Mouse (Mus musculus): ENCODE data around the gene Gsto1. TPM values are rescaled to one million over a fixed set of nuclear protein-coding genes. Genes with fewer than 3 reads are reported as not detected.
A peak's percentile ranks its signal among the peaks of the same experiment; 100 is the strongest.

Gsto1 gene
- total RNA-seq, 2 experiments from 2014 or later: 92.1 to 145 TPM

DNA sequence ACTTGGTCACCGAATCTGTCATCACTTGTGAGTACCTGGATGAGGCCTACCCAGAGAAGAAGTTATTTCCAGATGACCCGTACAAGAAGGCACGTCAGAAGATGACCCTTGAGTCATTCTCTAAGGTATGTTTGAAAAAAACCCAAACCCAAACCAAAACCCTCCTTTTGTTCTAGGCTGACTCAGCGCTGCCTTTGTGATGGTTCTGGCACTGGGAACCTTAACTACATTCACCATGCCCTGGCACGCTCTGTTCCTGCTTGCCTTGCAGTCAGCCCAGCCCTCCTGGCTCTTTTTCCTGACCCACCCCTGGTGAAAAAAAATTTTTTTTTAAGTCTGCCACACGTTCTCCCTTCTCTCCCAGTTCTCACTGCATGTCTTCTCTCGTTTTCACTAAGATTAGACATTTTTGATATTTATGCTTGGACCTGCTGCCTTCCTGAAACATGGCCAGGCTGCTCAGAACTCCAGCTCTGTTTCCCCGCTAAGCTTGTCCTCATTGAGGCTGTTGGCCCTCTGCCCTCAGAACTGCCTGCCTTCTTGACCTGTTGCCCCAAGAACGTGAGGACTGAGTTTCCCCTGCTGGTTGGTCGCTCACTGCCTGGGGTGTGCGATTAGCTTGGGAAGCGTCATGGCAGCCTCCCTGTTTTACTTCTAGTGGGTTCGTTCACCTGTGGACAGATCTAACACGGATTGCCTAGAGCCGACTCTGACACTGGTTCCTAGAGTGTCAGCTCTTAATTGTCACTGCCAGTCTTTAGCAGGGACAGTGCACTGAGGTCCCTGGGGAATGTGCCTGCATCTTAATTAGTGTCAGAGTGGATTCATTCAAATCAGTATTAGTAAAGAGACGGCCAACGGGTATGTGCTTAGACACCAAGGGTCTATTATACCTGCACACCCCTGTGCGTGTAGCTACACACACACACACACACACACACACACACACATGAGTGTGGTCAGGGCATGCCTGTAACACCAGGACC lies 3.5 kb downstream of the Gsto1 start:
- no peak for DNase-seq

DNA sequence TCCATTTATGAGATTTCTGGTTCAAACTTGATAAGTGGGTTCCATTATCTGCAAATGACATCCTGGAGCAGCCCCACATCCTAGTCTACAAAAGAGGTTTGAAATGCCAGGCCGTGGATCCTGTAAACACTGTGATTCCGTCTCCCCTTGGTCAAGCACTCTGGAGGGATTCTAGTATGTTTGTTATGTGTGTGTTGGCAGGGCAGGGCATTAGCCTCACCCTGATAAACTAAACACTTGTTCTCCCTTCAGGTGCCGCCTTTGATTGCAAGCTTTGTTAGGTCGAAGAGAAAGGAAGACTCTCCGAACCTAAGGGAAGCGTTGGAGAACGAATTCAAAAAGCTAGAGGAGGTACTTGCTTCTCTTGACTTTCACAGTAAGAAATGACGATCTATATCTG lies 4.4 kb downstream of the Gsto1 start:
- no peak for DNase-seq

DNA sequence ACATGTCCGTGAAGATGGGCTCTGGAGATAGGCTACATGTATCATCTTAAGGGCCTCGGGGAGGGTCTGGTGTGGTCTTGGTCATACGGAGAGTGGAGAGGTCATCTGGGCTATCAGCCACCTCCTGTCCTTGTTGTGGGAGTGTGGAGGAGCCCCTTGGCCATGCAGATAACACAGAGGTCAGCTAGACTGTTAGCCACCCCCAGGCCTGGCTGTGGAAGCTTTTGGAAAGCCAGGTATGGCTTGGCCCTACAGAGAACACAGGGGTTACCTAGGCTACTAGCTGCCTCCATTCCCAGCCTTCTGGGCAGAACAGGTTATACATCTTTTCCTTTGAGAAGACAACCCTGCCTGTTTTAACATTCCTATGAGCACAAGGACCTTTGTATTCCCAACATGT lies 7.8 kb downstream of the Gsto1 start:
- DNase-seq: no peak

DNA sequence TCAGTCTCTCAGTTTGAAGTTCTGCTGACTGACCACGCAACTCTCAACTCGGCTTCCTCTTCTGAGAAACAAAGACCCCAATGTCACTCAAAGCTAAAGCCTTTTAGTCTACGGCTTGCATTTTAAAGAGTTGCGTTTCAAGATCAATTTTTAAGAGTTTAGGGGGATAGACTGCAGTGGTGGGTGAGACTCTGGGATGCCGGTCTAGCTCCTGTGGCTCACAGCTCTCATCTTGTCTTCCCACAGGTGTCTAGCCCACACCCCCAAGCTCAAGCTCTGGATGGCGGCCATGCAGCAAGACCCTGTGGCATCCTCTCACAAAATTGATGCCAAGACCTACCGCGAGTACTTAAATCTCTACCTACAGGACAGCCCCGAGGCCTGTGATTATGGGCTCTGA lies 9.3 kb downstream of the Gsto1 start:
- no peak for DNase-seq

DNA sequence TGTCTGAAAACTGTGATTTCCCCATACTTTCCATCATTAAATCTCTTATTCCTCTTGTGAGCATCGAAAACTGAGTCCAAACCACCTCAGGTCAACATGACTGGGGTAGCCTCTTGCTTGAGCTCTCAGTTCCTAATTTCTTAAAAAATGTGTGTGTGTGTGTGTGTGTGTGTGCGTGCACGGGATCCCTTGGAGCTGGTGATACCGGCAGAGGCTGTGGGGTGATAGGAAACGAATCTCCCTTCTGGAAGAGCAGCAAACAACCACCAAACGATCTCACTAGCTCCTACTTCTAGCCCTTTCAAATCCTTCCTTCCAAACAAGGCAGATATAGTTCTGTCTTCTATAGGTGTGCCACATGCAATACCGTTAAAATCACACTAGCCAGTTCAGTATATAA lies 10.0 kb downstream of the Gsto1 start:
- no peak for DNase-seq

DNA sequence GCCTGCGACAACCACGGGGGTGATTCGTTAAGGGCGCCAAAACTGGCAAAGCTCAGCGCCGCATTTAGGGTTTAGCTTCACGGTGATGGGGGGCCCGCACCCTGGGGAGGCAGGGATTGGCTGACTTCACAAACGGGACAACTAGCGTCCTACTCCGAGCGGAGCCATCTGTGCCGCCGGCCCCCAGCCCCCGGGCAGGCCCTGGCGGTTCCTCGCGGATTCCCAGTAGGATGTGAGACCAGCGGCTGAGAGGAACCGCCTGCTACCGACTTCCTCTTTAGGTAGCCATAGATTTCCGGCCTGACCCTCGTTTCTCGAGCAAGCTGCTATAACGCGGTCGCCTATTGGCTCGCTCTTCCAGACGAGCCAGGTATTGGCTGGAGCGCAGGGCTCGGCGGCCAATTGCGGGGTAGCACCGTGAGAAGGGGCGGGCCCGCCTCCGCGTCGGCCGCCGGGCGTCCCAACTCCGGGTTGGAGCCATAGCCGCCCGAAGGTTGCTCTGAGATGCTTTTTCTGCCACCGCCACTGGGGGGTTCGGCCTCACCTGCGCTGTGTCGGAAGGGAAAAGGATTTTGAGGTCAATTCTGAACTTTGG lies 10.7 kb downstream of the Gsto1 start, which contains the start of gene Gsto2:
TSS of gene Gsto2 (plus strand) at position 182 of the 595 bp plus-strand sequence.
- DNase-seq: peak; percentile 96 to 97

DNA sequence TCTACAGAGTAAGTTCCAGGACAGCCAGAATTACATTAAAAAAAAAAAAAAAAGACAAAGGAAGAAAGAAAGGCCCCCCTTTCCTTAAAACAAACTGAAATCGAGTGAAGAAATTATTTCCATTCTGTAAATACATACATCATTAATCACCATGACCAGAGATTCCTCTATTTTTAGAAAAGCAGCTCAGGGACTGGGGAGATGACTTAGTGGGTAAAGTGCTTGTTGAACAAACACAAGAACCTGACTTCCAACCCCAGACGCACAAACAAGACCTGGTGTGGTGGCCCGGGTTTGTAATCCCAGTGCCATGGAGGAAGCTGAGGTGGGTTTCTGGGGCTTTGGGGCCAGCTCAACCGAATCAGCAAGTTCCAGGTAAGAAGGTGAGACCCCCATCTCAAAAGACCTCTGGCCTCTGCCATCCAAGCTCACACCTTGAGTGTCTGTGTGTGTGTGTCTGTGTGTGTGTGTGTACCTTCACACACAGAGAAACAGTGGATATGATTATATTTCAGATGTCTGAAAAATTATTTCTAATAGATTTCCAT lies 12.9 kb downstream of the Gsto1 start:
- DNase-seq: no peak

DNA sequence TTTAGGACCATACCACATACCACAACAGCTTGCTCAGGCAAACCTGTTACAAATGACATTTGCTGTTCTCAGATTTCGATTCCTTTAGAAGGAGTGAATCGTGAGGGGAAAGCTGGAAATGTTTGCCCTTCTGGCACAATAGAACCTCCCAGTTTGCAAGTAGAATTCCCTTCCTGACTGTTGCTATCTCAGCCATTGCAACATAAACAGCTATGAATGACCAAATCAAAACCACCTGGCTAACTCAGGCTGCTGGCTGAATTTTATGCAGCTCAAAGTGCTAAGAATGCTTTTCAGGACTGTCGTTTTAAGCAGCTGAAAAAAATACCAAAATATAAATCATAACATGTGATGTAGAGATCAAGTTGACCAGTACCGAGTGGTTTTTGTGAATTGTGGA lies 14.2 kb downstream of the Gsto1 start:
- DNase-seq: no peak

DNA sequence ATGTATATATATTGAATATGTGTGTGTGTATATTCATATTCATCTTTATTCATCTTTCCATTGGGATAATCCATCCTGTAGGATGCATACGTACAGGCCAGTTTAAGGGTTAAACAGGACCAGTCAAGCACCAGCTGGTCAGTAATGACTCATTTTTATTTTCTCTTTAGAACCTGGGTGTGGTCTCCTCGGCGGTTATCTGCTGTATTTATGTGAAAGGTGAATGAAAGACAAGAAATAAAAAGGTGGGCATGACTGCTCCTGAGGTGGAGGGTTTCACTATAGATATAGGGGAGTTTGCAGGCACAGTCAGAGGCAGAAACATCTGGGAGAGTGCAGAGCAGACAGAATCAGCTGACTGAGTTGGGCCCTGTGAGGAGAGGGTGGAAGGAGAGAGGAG lies 14.7 kb downstream of the Gsto1 start:
- DNase-seq: no peak

DNA sequence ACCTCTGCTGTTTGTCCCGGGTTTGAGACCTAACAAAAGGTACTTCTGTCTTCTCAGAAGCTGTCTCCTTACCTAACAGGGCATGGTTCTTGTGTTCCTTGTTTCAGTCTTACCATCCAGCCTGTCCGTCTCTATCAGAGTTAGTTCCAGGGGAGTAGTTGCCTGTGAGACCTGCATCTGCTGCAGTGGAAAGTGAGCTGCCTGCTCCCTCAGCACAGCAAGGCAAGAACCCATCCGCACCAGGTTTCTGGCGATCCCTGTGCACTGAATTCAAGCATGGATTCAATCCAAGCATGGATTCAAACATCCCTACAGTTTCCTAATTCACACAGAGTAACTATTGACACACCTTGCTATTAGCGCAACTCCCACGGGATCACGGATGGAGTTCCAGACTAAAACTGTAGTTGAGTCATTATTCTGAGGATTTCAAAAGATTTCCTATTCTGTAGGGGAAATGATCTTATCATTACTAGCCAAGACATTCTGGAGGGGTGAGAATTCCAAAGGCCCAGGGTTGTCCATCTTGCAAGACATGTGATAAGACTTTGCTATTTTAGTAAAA lies 15.4 kb downstream of the Gsto1 start:
- DNase-seq: no peak

DNA sequence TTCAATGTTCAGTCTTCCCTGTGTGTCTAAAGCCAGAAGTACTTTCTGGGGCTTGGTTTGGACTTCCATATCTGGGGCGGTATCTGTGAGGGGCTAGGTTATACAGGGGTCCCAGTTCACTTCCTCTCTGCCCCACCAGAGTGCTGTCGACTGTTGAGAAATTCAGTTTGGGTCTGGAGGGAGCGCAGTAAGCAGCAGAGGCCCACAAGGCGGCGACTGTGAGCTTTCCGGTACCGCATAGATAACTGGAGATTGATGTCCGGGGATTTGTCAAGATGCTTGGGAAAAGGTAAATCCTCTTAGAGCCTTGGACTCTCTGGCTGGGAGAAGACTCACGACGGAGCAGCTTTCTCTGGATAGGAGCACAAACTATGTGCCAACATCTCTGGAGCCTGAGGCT lies 16.7 kb downstream of the Gsto1 start:
- DNase-seq: no peak

DNA sequence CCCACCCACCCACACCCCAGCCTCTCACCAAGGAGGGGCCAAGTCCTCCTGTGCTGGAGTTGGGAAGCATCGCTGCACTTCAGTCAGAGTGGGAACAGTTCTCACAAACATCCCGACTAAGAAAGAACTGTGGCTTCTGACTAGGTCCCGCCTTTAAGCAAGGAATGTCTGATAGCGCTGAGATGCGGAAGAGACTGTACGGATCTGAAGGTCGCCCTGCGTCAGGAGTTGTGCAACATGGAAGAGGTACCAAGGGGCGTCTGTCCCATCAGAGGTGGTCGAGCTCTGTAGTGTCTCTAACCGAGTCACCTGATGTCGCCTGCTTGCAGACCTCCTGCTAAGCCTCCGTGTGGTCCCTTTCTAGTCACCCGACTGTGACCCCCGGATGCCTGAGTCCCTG lies 21.5 kb downstream of the Gsto1 start:
- DNase-seq: no peak

DNA sequence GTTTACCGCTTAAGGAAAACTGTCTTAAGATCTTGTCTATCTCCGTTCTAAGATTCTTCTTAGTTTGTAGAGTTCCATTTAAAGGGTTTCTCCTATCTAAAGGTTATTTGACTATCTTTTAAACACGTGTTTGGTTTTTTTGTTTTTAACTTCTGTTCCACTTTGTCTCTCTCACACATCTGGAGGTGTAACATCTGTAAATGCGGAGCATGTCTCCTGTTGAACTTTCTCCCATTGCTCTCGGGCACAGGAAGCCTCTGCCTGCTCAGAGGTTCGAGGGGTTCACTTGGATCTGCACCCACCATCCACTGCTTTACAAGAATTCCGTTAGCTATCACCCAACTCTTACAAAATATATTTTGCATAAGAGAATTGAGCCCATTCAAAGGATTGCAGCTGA lies 26.8 kb downstream of the Gsto1 start:
- no peak for DNase-seq

DNA sequence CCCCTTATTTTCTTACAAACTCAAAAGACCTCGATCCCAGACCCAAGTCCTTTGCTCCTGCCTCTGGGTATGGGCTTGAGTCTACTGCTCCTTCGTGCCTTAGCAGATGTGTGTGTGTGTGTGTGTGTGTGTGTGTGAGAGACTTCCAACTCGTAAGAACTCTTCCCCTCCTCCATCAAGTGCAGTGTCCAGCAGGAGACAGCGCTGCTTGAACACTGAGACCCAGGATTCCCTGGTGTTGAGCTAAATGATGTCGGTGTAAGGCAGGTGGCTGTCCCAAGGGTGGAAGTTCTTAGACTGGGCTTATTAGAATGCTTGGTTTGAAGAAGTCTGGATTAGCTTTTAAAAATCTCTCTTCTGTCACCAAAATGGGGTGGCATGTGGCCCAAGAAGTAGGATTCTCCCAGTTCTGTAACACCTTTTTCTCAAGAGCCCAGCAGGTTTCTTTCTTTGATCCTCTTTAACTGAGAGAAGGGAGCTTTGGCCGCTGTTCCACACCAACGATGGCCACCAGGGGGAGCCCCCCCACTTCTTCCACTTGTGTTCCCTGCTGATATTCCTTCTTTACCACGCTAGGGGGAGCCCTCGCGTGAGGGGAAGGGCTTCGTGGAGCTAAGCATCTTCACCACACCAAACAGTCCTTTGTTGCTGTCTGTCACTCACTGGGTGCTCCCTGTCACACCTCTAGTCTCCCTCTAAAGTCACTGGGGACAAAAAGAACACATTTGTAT lies 27.5 kb downstream of the Gsto1 start:
- DNase-seq: peak; percentile 81 to 90

DNA sequence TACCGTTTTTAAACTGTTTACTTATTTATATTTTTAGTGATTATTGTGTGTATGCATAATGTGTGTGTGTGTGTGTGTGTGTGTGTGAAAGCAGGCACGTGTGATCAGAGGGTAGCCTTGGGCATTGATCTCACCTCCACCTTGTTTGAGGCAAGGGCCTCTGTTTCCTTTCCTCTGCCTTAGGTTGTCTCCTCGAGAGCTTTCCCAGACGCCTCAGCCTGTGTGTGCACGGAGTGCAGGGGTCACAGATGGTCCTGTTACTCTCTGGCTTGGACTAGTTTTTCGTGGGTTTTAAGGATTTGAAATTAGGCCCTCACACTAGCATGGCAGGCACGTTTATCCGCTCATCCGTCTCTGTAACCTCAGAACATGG lies 28.1 kb downstream of the Gsto1 start:
- DNase-seq: no peak

DNA sequence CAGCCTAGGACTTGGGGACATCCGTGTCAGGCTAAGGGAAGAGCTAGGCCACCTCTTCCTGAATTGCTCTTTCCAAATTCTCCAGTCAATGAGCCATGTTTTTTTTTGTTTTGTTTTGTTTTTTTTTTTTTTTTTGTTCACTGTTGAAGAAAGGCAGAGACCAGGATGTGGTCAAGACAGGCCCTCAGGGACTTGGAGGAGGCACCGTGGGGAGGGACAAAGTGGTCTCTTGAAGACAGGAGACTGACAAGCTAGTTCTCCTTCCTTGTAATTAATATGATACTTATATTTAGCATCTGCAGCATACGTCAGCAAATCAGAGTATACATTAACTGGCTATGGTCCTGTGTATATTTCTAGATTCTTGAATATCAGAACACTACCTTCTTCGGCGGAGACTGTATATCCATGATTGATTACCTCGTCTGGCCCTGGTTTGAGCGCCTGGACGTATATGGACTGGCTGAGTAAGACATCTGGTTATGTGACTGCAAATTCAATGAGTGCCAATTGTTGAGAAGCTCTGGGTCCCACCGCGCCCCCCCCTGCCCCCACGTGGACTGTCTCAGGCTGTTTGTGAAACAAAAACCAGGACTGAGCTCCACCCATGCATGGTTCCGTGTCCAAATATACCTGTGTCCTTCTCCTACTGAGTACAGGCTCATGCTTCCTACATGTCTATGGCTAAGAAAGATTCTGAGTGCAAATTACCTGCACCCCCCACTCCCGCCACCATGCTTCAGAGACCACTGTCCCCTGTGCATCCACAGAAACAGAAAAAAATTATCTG lies 29.7 kb downstream of the Gsto1 start:
- DNase-seq: no peak

DNA sequence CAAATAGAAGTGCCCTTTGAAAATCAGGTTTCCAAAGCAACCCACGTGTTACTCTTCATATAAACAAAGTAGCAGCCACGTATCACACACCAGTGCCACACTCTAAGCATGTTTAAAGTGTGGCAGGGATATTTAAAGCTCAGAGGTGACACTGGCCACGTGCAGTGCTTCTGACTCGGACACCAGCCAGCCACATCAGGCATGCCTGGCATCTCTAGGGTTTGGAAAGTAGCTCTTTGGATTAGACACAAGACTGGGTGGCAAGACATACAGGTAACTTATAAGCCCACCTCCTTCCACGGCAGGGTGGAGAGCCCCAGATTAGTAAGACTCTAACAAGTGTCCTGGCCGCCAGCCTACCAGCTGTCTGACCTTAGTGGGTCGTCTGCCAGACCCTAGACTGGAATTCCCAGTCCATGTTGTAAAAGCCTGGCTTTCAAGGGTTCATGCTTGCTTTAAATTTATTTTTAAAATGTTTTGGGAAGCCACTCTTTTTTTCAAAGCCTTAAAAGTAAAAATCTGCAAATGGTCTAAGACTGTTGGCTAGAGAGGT lies 30.5 kb downstream of the Gsto1 start:
- DNase-seq: no peak

DNA sequence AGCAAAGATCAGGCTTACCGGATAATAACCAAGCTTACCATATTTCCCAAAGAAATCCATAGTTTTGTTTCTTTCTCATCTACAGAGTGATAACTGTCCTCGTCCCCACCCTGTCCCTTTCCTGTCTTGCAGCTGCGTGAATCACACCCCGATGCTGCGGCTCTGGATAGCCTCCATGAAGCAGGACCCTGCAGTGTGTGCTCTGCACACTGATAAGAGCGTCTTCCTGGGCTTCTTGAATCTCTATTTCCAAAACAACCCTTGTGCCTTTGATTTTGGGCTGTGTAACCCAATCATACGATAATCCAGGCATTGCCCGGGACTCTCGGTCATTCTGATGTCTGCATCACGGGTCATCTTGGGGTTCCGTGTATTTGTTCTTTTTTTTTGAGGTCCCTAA lies 31.1 kb downstream of the Gsto1 start:
- no peak for DNase-seq

DNA sequence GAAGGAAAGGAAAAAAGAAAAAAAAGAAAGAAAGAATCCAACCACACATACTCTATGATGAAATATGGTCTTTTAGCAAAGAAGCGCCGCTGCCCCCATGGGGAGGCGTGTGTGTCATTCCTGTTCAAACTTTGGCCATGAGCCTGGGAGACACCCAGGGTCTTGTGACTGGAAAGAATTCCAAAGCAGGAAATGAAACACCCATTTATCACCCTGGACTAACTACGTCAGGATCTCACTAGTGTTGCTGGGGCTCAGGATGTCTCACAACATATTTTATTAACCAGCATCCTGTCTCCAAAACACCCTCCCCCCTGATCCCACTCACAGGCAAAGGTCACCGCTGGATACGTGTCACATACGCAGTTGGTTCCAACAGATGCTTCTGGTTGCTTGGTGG lies 31.8 kb downstream of the Gsto1 start:
- DNase-seq: peak; percentile 48 to 64

DNA sequence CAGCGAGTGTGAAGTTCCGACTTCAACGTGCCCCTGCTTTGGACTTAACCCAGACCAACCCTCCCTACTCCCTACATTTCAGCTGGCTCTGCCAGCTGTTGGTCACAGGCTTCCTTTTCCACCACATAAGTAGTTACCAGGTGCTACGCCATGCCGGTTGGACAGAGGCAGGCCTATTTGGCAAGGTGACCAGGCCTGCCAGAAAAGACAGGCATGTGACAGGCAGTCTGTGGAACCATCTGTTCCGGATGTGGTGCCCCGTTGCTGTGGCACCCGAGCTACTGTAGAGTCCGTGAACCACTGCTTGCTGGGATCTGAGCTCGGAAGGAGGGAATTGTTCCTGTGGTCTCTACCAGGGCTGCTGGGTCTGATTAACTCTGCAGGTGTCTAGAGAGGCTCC lies 32.6 kb downstream of the Gsto1 start:
- DNase-seq: no peak

DNA sequence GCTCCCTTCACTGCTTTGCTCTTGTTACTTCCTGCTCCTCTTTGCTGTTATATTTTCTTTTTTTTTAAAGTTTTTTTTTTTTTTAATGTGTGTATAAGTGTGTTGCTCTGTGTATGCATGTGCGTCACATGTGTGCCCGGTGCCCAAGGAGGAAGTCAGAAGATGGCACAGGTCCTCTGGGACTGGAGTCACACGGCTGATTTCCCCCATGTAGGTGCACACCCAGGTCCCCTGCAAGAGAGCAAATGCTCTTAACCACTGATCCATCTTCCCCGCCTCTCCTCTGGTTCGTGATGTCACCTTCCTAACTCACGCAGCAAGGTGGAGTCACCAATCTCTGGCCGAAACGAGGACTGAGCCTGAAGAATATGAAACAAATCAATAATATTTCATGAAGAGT lies 33.3 kb downstream of the Gsto1 start:
- DNase-seq: no peak
